Mouse (Mus musculus): Measurements from ENCODE around the gene Gm10376. TPM values are rescaled to one million over a fixed set of nuclear protein-coding genes. Genes with fewer than 3 reads are reported as not detected.
"Not testable (repeated sequence)": the region's sequence is repeated elsewhere in the genome, so short reads cannot be mapped to it uniquely, and the experiment has no call there.

Gm10376 gene
- not detected for total RNA-seq (2022)

DNA sequence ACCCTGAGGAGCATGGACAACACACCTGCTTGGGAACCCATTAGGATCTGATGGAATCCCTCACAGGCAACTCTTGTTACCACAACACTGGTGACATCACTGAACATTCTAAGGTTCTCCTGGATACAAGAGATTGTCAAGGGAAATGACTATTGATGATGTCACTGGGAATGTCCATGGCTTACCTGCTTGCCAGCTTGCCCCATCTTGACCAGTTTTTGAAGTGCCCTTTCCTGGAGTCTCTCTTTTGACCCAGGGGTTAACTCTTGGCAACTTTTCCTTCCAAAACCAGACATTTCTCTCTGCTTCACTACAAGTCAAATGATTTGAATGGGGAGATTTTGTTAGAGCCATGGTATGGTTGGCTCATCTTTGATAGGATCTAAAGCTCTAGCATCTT is at the start of gene Gm10376:
Gene Gm10376 (minus strand): TSS at position 101 of the 400 bp plus-strand sequence.
- DNase-seq: not testable (repeated sequence)

DNA sequence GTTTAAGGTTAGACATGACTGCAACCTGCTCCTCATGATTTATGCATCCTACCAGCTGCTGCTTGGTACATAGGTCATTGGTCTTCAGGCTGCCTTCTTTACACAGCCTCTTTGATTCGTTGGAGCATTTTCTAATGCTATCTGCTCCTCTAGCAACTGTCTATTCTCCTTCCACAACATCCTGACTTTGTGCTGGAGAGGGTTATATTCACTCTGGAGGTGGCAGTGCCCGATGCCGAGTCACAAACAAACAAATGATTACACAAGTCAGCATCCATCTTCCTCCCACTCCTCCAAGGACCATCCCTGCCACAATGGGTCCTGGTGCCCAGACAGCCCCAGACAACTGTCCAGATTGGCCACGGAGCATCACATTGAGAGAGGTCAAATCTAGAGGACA is 44.8 kb upstream of the Gm10376 start:
- not testable (repeated sequence) for DNase-seq

GRCm38 (mm10) chr14:43058063-43058462 is 42.6 kb upstream of the Gm10376 start:
- DNase-seq: not testable (repeated sequence)

DNA sequence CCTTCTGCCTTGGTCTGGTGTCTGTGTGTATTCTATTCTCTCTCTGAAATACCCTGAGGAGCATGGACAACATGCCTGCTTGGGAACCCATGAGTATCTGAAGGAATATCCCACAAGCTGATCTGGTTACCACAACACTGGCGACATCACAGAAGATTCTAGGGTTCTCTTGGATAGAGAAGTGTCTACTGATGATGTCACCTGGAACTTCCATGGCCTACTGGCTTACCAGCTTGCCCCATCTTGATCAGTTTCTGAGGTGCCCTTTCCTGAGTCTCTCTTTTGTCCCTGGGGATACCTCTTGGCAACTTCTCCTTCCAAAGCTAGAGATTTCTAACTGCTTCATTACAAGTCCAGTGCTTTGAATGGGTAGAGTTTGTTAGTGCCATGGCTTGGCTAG is 21.9 kb downstream of the Gm10376 start, which contains the start of gene Gm8082:
Gene Gm8082 (minus strand): TSS at position 101 of the 400 bp plus-strand sequence.
- not testable (repeated sequence) for DNase-seq

Other genes with a start within 250 kb of the Gm10376 start
- not detected for gene Gm3015, start 246.8 kb downstream of the Gm10376 start, total RNA-seq (2022)
- not detected for gene Gm10377, start 217.6 kb downstream of the Gm10376 start, total RNA-seq (2022)
- gene Gm21977, start 162.2 kb downstream of the Gm10376 start, total RNA-seq (2022): not detected
- gene Gm8082, start 22.0 kb downstream of the Gm10376 start, total RNA-seq (2022): not detected
- gene Gm8094, start 61.0 kb upstream of the Gm10376 start, total RNA-seq (2022): not detected
- not detected for gene Gm8104, start 85.0 kb upstream of the Gm10376 start, total RNA-seq (2022)
- gene Gm7233, start 164.2 kb upstream of the Gm10376 start, total RNA-seq (2022): not detected
- gene Gm8122, start 219.7 kb upstream of the Gm10376 start, total RNA-seq (2022): not detected
- gene Gm8126, start 243.0 kb upstream of the Gm10376 start, total RNA-seq (2022): not detected